Mouse (Mus musculus) forebrain, embryonic 13.5 days (tissue): ENCODE data around the gene Bcor. TPM values are rescaled to one million over a fixed set of nuclear protein-coding genes. Genes with fewer than 3 reads are reported as not detected.

Experiments used
- ATAC-seq: fragments of 200-750 bp; cut with Nextera tagmentation; 2 replicates; pipeline ENCODE4 v1.8.0; 2017
- H3K27ac ChIP-seq: fragments of 300-500 bp; sonication (generic); 2 replicates; pipeline ENCODE4 v1.5.1; 2015; ENCODE audit warnings: inconsistent platforms, mild to moderate bottlenecking, moderate library complexity
- H3K27me3 ChIP-seq: fragments of 300-500 bp; sonication (generic); 2 replicates; pipeline ENCODE4 v1.6.1; 2015; ENCODE audit warnings: mild to moderate bottlenecking, inconsistent platforms
- H3K36me3 ChIP-seq: fragments of 300-500 bp; sonication (generic); 2 replicates; pipeline ENCODE4 v1.6.1; 2015; ENCODE audit warnings: mild to moderate bottlenecking, inconsistent platforms; ENCODE audit not compliant: poor library complexity, severe bottlenecking
- H3K4me1 ChIP-seq: fragments of 300-500 bp; sonication (generic); 2 replicates; pipeline ENCODE4 v1.6.1; 2015; ENCODE audit warnings: inconsistent platforms
- H3K4me2 ChIP-seq: fragments of 300-500 bp; sonication (generic); 2 replicates; pipeline ENCODE4 v1.6.1; 2015; ENCODE audit warnings: inconsistent platforms, mild to moderate bottlenecking, moderate library complexity
- H3K4me3 ChIP-seq: fragments of 300-500 bp; sonication (generic); 2 replicates; pipeline ENCODE4 v1.5.1; 2015; ENCODE audit warnings: mild to moderate bottlenecking, inconsistent platforms
- H3K9ac ChIP-seq: fragments of 300-500 bp; sonication (generic); 2 replicates; pipeline ENCODE4 v1.6.1; 2015; ENCODE audit warnings: mild to moderate bottlenecking, inconsistent platforms
- H3K9me3 ChIP-seq: fragments of 300-500 bp; sonication (generic); replicated peaks from 2 replicates; pipeline ENCODE4 v1.6.1; 2016; ENCODE audit warnings: inconsistent platforms
- WGBS: fragments of 180-500 bp; shearing (Covaris S2); methylation state at CpG from one replicate; pipeline ENCODE4 v1.1.7; 2015; 5-methylcytosine and 5-hydroxymethylcytosine counted together
- polyA plus RNA-seq: library from polyadenylated mRNA; unstranded; fragments of >200 nt; fragmentation: Nextera tagmentation; extraction: Ambion mirVana; gene quantifications from 2 replicates; pipeline ENCODE4 v1.2.1, GENCODE M21; 2015

The Bcor gene
- polyA plus RNA-seq, 1 experiment from 2014 or later = 16.2 TPM

DNA sequence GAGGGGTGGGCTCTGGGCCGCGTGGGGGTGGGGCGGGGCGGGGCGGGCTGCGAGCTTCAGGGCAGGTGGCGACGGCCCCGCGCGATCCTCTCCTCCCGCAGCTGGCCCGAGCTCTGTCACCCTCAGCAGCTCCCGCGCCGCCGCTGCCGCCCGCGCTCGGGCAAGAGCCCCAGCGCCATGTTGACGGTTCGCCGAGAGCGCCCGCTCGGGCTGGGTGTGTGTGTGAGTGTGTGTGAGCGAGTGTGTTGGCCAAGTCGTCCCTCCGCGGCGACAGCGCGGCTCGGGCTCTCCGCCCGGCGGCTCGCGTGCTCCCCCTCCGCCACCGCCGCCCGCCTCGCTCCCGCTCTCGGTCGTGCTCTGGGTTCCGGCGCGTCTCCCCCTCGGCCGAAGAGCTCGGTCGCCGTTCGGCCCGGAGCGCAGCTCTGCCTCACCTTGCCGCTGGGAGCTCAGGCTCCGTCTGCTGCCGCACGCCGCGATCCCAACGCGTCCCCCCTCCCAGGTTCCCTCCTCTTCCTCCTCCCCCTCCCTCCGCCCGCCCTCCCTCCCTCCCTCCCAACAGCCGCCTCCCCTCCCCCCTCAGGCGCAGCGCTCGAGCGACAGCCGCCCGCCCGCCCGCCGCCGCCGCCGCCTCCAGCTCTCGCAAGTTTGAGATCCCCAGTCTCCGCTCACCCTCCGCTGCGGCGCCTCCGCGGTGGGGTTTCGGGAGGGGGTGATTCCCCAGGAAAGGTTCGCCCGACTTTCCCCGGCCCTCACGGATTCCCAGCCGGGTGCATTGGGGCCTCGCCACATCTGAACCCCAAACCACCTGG, 79.9 kb downstream of the Bcor start:
- Histone ChIP-seq H3K9ac (peak overlapping the region; percentile 84), H3K9me3 (no peaks in the 10 kb centered on the region), H3K4me1 (peaks cover 38% of the 10 kb centered on the region), H3K27me3 (peaks cover 91% of the 10 kb centered on the region), H3K27ac (peak overlapping the region; percentile 92), H3K4me3 (peak overlapping the region; percentile 64), H3K36me3 (no peaks in the 10 kb centered on the region), H3K4me2 (peak overlapping the region; percentile 71)
- WGBS = 4% methylated on average over 33 of the region's 97 CpGs
- ATAC-seq = peak; percentile 53

DNA sequence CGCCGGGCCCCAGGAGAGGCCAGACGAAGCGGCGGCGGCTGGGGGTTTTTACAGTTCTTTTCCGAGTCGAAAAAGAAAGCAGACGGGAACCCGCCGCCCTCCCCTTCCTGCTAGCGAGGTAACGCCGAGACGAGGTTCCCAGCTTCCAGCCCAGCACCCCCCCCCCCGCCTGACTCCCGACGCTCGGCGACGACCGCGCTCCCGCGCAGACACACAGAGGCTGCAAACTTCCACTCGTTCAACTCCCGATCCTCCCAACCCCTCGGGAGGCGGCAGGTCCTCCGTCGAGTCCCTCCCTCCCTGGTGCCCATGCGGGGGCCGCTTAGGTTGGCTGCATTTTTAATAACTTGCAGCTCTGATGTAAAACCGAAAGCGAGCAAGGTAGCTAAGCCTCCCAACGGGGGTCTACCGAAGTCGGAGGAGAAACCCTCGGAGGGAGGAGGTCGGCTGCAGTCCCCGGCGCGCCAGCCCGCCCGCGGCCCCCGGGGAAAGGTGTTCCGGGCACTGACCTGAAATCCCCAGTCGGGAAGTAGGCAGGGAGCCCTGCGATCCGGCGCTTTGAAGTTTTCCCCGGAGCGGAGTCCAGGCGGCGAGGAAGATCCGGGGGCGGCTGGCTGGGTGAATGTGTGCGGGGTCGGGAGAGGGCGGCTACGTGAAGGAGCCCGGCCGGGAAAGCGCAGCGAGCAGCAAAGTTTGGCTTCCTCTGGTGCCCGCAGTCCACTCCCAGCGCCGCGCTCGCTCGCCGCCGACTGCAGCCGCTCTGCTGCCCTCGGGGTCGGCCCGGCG, 80.7 kb downstream of the Bcor start:
- ATAC-seq = no peak
- no peaks in the 10 kb centered on the region for H3K9me3 ChIP-seq

DNA sequence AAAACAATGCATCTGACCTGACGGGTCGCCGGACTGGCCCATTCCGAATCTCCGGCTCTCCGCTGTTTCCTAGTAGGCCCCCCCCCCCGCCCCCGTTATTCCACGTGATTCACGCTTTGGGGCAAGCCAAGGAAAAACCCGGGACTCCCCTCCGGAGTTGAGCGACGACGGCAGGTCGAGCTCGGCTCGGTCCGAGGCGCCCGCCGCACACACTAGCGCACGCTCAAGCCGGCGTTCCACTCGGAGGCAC, 81.2 kb downstream of the Bcor start:
- under 1% methylated on average over 25 of the region's 27 CpGs for WGBS
- no peaks in the 10 kb centered on the region for H3K36me3 ChIP-seq
- H3K4me2 ChIP-seq = peak overlapping the region; percentile 71
- H3K27me3 ChIP-seq = peaks cover 88% of the 10 kb centered on the region
- H3K27ac ChIP-seq = peak overlapping the region; percentile 92
- H3K9ac ChIP-seq = peak overlapping the region; percentile 84
- H3K9me3 ChIP-seq = no peaks in the 10 kb centered on the region
- peak overlapping the region; percentile 64 for H3K4me3 ChIP-seq
- H3K4me1 ChIP-seq = peaks cover 41% of the 10 kb centered on the region
- no peak for ATAC-seq

More for the DNA sequence above, 80.7 kb downstream of the Bcor start:
- Histone ChIP-seq H3K4me1 (peaks cover 38% of the 10 kb centered on the region), H3K9ac (peak overlapping the region; percentile 84), H3K36me3 (no peaks in the 10 kb centered on the region), H3K4me2 (peak overlapping the region; percentile 71), H3K4me3 (peak overlapping the region; percentile 64), H3K27me3 (peaks cover 90% of the 10 kb centered on the region), H3K27ac (peak overlapping the region; percentile 92)
- WGBS = 1% methylated on average over 32 of the region's 79 CpGs

DNA sequence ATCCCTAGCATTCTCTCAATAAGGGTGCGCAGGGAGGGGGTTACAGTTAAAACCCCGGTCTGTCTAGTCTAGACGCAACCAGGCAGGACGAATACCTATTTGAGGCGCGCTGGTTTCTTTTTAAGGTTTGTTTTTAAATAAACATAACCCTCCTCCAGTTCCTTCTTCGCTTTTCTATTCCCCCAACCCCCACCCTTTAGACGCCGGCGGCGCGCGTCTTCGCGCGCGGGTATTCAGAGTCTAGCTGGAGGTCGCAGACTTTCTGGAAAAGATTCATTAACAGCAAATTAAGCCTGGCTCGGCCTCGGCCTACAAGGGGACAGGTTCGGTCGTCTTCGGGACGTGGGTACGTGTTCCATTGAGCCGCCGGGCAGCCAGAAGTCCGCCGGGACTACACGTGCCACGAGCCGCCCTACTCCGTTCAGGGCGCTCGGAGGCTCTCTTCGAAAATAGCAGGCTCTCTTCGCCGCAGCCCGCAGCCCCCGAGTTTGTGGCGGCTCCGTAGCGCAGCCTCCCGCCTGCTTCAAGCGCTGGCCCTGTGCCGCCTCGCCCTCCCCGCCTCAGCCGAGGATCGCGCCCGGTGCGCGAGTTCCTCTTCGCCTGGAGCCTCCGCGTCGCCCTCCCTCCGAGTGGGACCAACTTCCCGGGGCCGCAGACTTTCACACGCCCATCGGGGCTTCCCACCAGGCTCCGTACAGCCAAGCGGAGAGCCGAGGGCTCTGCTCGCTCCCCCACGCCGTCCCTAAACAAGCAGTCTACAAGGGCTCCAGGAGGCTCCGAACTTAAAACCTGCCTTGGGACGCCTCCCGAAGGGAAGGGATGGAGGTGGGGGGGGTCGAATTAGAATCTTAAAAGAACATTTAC, 81.7 kb downstream of the Bcor start:
- peaks cover 83% of the 10 kb centered on the region for H3K27me3 ChIP-seq
- no peaks in the 10 kb centered on the region for H3K9me3 ChIP-seq
- no peaks in the 10 kb centered on the region for H3K36me3 ChIP-seq
- peak overlapping the region; percentile 71 for H3K4me2 ChIP-seq
- no peak for ATAC-seq
- H3K4me1 ChIP-seq = peaks cover 41% of the 10 kb centered on the region
- H3K9ac ChIP-seq = peak overlapping the region; percentile 84
- WGBS = 3% methylated on average over 68 of the region's 73 CpGs
- peak overlapping the region; percentile 64 for H3K4me3 ChIP-seq
- H3K27ac ChIP-seq = peak overlapping the region; percentile 92

DNA sequence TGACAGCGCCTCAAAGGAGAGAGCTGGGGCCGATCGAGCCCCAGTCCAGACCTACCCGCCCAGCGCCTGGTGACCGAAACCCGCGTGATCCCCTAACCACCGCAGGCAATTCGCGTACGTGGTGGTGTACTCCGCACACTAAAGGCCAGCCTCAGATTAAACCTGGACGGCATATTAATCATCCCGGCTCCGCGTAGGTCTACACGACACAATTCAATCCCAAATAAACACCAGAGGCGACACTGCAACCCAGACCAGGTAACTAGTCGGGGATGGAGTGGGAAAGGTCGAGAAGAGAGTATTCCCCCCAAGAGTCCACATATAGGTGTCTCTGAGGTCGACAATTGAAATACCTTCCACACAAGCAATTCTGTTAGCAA, 82.6 kb downstream of the Bcor start:
- peak overlapping the region; percentile 64 for H3K4me3 ChIP-seq
- WGBS = 3% methylated on average over 22 of the region's 22 CpGs
- no peak for ATAC-seq

DNA sequence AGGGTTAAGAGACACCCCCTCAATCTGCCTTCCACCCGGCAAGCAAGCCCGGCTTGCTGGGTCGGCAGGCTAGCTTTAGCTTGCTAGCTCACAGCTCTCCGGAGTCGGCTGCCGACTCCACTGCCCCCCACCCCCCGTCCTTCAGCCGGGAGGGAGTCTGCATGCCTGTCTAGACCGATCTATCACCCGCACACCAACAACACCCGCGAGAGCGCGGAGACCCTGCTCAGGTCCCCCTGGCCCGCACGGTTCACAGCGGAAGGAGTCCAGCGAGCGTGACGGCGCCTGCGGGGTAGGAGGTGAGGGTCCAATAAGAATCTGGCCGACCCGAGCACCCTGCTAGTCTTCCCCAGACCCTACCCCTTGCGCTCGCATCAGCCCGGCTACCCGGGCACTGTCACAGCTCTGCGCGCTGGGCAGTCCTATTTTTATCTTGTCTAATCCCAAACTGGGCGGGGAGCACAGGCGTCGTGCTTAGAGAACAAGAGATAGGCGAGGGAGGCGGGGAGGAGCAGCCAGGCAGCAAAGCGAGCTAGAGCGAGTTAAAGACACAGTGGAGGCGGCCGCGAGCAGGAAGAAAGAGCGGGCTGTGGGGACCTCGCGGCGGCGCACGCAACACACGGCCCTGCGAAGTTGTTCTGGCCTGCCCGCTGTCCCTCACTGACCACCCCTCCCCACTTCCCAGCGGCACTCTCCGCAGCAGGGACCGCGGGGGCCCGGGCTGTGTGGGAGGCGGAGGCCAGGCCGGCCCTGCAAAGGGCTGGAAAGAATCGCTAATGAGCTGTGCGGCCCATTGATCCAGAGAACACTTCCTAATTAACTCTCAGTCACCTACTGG, 83.2 kb downstream of the Bcor start:
- no peaks in the 10 kb centered on the region for H3K36me3 ChIP-seq
- peaks cover 48% of the 10 kb centered on the region for H3K4me1 ChIP-seq
- peak overlapping the region; percentile 64 for H3K4me3 ChIP-seq
- no peaks in the 10 kb centered on the region for H3K9me3 ChIP-seq
- peak overlapping the region; percentile 71 for H3K4me2 ChIP-seq
- WGBS = 3% methylated on average over 51 of the region's 58 CpGs
- peak overlapping the region; percentile 84 for H3K9ac ChIP-seq
- peak overlapping the region; percentile 92 for H3K27ac ChIP-seq
- peaks cover 71% of the 10 kb centered on the region for H3K27me3 ChIP-seq
- ATAC-seq = peak; percentile 50

More for the DNA sequence above, 82.6 kb downstream of the Bcor start:
- Histone ChIP-seq H3K9ac (peak overlapping the region; percentile 84), H3K4me2 (peak overlapping the region; percentile 71), H3K9me3 (no peaks in the 10 kb centered on the region), H3K27me3 (peaks cover 74% of the 10 kb centered on the region), H3K4me1 (peaks cover 43% of the 10 kb centered on the region), H3K27ac (peak overlapping the region; percentile 92), H3K36me3 (no peaks in the 10 kb centered on the region)

DNA sequence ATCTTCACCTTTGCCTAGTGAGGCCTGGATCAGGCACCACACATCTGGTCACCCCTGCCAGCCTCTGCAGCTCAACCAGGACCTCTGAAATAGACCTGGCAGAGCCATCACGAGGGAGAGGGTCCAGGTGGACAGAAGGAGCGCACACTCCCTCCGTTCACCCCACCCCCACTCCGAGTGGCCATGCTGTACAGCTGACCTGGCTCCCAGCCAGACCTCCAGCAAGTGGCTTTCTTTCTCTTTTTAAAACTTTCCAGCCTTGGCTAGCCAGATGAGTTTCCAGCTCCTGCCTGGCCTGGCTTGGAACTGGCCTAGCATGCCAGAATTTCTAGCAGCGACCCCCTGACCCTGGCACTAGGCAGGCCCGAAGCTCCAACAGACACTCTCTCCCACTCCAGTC, 87.4 kb downstream of the Bcor start:
- Histone ChIP-seq H3K4me3 (no peak overlapping the region), H3K27ac (no peak overlapping the region), H3K36me3 (no peaks in the 10 kb centered on the region), H3K9me3 (no peaks in the 10 kb centered on the region), H3K4me1 (peaks cover 81% of the 10 kb centered on the region), H3K27me3 (peaks cover 48% of the 10 kb centered on the region; the same call in 1 of the 2 replicates), H3K9ac (no peak overlapping the region), H3K4me2 (peak overlapping the region; percentile 14; the same call in 1 of the 2 replicates)
- WGBS = 22% methylated on average over 6 of the region's 6 CpGs
- no peak for ATAC-seq

DNA sequence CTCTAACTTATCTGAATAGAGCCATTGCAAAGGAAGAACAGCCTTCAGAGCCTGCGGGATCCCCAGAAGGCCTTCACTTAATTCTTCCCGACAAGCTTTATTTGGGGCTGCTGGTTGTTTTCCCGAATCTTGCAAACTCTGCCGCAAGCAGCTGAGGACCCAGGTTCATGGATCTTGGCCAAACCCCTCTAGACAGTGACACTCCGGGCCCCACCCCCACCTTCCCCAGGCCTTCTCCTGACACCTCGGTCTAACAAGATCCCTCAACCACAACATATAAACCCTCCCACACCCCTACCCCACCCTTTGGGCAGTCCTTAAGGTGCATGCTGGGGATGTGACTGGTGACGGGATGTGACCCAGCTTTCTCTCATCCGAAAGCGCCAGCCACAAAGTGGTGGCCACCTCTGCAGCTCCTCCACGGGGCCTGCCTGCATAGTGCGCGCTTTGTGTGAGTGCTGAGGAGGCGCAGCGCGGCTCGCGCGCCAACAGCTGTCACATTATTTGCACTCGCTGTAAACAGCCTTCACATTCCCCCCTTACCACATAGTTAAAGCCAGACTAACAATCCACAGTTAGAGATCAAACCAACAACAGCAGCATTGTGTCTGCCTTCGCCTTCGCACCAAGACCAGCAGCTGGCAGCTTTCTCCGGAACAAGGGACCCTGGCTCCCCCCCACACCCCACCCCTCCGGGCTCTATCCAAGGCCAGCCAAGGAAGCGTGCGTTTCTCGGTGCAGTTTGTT, 91.0 kb downstream of the Bcor start:
- WGBS = 5% methylated on average over 26 of the region's 26 CpGs
- H3K4me3 ChIP-seq = peak overlapping the region; percentile 13; the same call in 1 of the 2 replicates
- peak; percentile 89 for ATAC-seq

DNA sequence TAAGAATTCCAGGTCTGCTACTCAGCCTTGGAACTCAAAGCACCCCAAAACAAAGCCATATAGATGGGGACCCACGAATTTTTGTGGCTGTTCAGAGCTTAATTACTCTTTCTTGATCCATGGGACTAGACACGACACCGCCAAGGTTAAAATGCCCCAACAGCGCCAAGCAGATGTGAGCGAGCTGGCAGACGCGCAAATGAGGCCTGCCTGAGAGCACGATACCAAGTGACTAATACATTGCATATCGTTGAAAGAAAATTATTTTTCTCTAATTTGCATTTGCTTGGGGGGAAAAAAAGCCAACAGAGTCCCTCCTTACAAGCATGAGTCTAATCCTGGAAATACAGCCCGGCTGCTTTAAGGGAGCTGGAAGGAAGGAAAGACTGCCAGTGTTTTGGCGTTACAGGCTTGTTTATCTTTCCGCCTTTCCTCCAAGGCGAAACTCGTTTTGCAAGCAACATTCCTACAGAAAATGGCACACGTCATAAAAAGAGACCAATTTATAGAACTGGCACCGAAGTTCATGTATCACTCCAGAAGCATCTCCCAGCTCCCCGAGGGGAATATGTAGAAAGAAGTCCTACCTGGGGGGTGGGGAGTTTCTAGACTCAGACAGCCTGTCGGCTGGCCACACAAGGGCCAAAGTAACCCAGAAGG, 92.2 kb downstream of the Bcor start:
- no peaks in the 10 kb centered on the region for H3K36me3 ChIP-seq
- no peaks in the 10 kb centered on the region for H3K9me3 ChIP-seq
- 0 out of 2 replicates have a peak overlapping the region, but pooled peaks have one; percentile 5 for H3K9ac ChIP-seq
- H3K27ac ChIP-seq = peak overlapping the region; percentile 90
- ATAC-seq = no peak
- H3K4me3 ChIP-seq = no peak overlapping the region
- WGBS = 9% methylated on average over 18 of the region's 18 CpGs
- peaks cover 33% of the 10 kb centered on the region; the same call in 1 of the 2 replicates for H3K27me3 ChIP-seq
- H3K4me2 ChIP-seq = peak overlapping the region; percentile 54
- peaks cover 98% of the 10 kb centered on the region for H3K4me1 ChIP-seq

More for the DNA sequence above, 91.0 kb downstream of the Bcor start:
- H3K9me3 ChIP-seq = no peaks in the 10 kb centered on the region
- H3K27ac ChIP-seq = peak overlapping the region; percentile 90
- H3K4me2 ChIP-seq = peak overlapping the region; percentile 54
- H3K36me3 ChIP-seq = no peaks in the 10 kb centered on the region
- peak overlapping the region; percentile 37 for H3K9ac ChIP-seq
- H3K4me1 ChIP-seq = peaks cover 98% of the 10 kb centered on the region
- peaks cover 33% of the 10 kb centered on the region; the same call in 1 of the 2 replicates for H3K27me3 ChIP-seq

DNA sequence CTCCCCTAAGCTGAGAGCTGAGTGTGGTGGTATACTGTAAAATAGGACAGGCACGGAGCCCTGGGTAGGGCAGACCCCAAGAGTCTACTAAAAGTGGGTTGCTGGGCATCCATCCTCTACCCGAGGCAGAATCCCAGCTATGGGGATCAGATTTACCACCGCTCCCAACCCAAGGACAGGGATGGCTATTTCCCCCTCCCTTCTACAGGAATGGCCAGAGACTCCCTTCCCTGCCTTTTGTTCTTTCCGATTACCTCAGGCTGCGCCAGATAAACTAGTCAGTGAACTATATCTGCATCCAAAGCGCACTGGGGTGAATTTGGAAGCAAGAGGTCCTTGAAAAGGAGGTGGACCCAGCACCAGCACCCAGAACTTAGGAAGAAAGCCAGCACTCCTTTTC, 93.1 kb downstream of the Bcor start:
- no peak for ATAC-seq
- H3K4me1 ChIP-seq = peaks cover 98% of the 10 kb centered on the region
- H3K9ac ChIP-seq = peak overlapping the region; percentile 21; the same call in 1 of the 2 replicates
- H3K27me3 ChIP-seq = peaks cover 33% of the 10 kb centered on the region; the same call in 1 of the 2 replicates
- 3% methylated on average over 6 of the region's 6 CpGs for WGBS
- H3K36me3 ChIP-seq = no peaks in the 10 kb centered on the region
- H3K4me2 ChIP-seq = peak overlapping the region; percentile 46
- H3K27ac ChIP-seq = no peak overlapping the region
- H3K4me3 ChIP-seq = no peak overlapping the region
- no peaks in the 10 kb centered on the region for H3K9me3 ChIP-seq
